Mouse (Mus musculus) testis, adult 2 months (tissue): ENCODE measurements around the gene Fam227a.

Experiments
- CTCF ChIP-seq: fragments of 200-500 bp; IDR thresholded peaks from 2 replicates; pipeline ENCODE4 v1.5.1; 2012; ENCODE audit warnings: low read depth, mild to moderate bottlenecking, inconsistent platforms, low read length, moderate library complexity; ENCODE audit not compliant: control insufficient read depth, insufficient read depth, insufficient replicate concordance
- POLR2A ChIP-seq: fragments of 200-500 bp; IDR thresholded peaks from 2 replicates; pipeline ENCODE4 v1.6.1; 2012; ENCODE audit warnings: low read depth, mild to moderate bottlenecking, inconsistent platforms, low read length, moderate library complexity; ENCODE audit not compliant: control insufficient read depth

DNA sequence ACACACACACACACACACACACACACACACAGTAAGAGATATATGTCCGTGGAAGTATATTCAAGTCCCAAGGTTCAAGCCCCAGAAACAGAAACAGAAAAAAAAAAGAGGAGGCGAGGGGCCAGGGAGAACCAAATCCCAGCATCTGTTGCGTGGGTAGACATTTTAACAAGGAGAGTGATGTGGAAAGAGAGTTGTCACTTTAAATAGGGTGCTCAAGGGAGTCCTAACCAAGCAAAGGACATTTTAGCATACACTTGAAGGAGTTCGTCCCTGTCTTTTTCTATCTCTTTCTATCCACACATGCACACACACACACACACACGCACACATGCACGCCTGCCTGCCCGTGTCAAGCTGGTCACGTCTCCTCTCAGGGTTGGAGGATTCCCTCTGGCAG is 5.9 kb upstream of the Fam227a start:
- TF ChIP-seq CTCF (no peak), POLR2A (no peak)
